Mouse (Mus musculus) intestine, embryonic 15.5 days (tissue): ENCODE data around the gene Ttc16. TPM values are rescaled to one million over a fixed set of nuclear protein-coding genes. Genes with fewer than 3 reads are reported as not detected.
A peak's percentile ranks its signal among the peaks of the same experiment; 100 is the strongest.

ENCODE experiments used
- ATAC-seq: fragments of 200-750 bp; cut with Nextera tagmentation; 2 replicates; pipeline ENCODE4 v1.8.0; 2017; ENCODE audit warnings: moderate TSS enrichment, moderate library complexity
- H3K27ac ChIP-seq: fragments of 300-500 bp; sonication (generic); 2 replicates; pipeline ENCODE4 v1.5.1; 2015; ENCODE audit warnings: mild to moderate bottlenecking, inconsistent platforms
- H3K27me3 ChIP-seq: fragments of 300-500 bp; sonication (generic); replicated peaks from 2 replicates; pipeline ENCODE4 v1.6.1; 2015; ENCODE audit warnings: inconsistent platforms
- H3K36me3 ChIP-seq: fragments of 300-500 bp; sonication (generic); 2 replicates; pipeline ENCODE4 v1.6.1; 2015; ENCODE audit warnings: inconsistent platforms
- H3K4me1 ChIP-seq: fragments of 300-500 bp; sonication (generic); replicated peaks from 2 replicates; pipeline ENCODE4 v1.6.1; 2015; ENCODE audit warnings: inconsistent platforms
- H3K4me2 ChIP-seq: fragments of 300-500 bp; sonication (generic); replicated peaks from 2 replicates; pipeline ENCODE4 v1.6.1; 2015; ENCODE audit warnings: mild to moderate bottlenecking, inconsistent platforms
- H3K4me3 ChIP-seq: fragments of 300-500 bp; sonication (generic); replicated peaks from 2 replicates; pipeline ENCODE4 v1.5.1; 2015; ENCODE audit warnings: inconsistent platforms
- H3K9ac ChIP-seq: fragments of 300-500 bp; sonication (generic); 2 replicates; pipeline ENCODE4 v1.6.1; 2015; ENCODE audit warnings: inconsistent platforms
- H3K9me3 ChIP-seq: fragments of 300-500 bp; sonication (generic); 2 replicates; pipeline ENCODE4 v1.6.1; 2016; ENCODE audit warnings: inconsistent platforms
- WGBS: fragments of 180-500 bp; shearing (Covaris S2); methylation state at CpG from one replicate; pipeline ENCODE4 v1.1.7; 2015; 5-methylcytosine and 5-hydroxymethylcytosine counted together
- polyA plus RNA-seq: library from polyadenylated mRNA; unstranded; fragments of >200 nt; fragmentation: Nextera tagmentation; extraction: Ambion mirVana; gene quantifications from 2 replicates; pipeline ENCODE4 v1.2.1, GENCODE M21; 2015

Gene Ttc16
- polyA plus RNA-seq, result 0.18 and 0.29 TPM in 2 replicates

- H3K36me3 ChIP-seq, result no peaks in the 10 kb centered on the region
- H3K4me2 ChIP-seq, result peak within 1 kb of the TSS; percentile 87
- H3K27me3 ChIP-seq, result no peaks in the 10 kb centered on the region
- under 1% methylated on average over 46 of the region's 46 CpGs for WGBS
- peak within 1 kb of the TSS; percentile 72 for H3K27ac ChIP-seq
- no peaks in the 10 kb centered on the region for H3K9me3 ChIP-seq
- peaks cover 24% of the 10 kb centered on the region for H3K4me1 ChIP-seq
- H3K4me3 ChIP-seq, result peak within 1 kb of the TSS; percentile 58
- peak; percentile 96 for ATAC-seq
- H3K9ac ChIP-seq, result peak within 1 kb of the TSS; percentile 36
These were observed at the start of gene Ttc16, which contains the start of gene Ptrh1 for GRCm38 (mm10) chr2:32775359-32776074. Gene Ttc16, minus strand, starts transcription at chr2:32775633. Gene Ptrh1, plus strand, starts transcription at chr2:32775786.

GRCm38 (mm10) chr2:32824778-32825177, 49.3 kb upstream of the Ttc16 start:
- 86% methylated on average over 1 of the region's 1 CpGs for WGBS
- H3K36me3 ChIP-seq, result no peaks in the 10 kb centered on the region

GRCm38 (mm10) chr2:32824181-32824580, 48.7 kb upstream of the Ttc16 start:
- ATAC-seq, result no peak
- H3K36me3 ChIP-seq, result no peaks in the 10 kb centered on the region
- no peaks in the 10 kb centered on the region for H3K27me3 ChIP-seq
- H3K4me3 ChIP-seq, result no peak overlapping the region
- H3K4me2 ChIP-seq, result no peak overlapping the region
- H3K9me3 ChIP-seq, result no peaks in the 10 kb centered on the region
- peaks cover 15% of the 10 kb centered on the region for H3K4me1 ChIP-seq
- 0 out of 2 replicates have a peak overlapping the region, but pooled peaks have one; percentile 36 for H3K27ac ChIP-seq
- 42% methylated on average over 8 of the region's 8 CpGs for WGBS
- no peak overlapping the region for H3K9ac ChIP-seq

More at GRCm38 (mm10) chr2:32824778-32825177, 49.3 kb upstream of the Ttc16 start:
- Histone ChIP-seq H3K9ac (no peak overlapping the region), H3K4me3 (no peak overlapping the region), H3K27ac (0 out of 2 replicates have a peak overlapping the region, but pooled peaks have one; percentile 36), H3K9me3 (no peaks in the 10 kb centered on the region), H3K27me3 (no peaks in the 10 kb centered on the region), H3K4me1 (peaks cover 15% of the 10 kb centered on the region), H3K4me2 (no peak overlapping the region)
- ATAC-seq, result no peak

- no peaks in the 10 kb centered on the region for H3K36me3 ChIP-seq
- H3K4me1 ChIP-seq, result peaks cover 15% of the 10 kb centered on the region
- H3K27me3 ChIP-seq, result no peaks in the 10 kb centered on the region
- H3K4me3 ChIP-seq, result no peak overlapping the region
- H3K9ac ChIP-seq, result no peak overlapping the region
- no peak for ATAC-seq
- no peak overlapping the region for H3K4me2 ChIP-seq
- H3K9me3 ChIP-seq, result no peaks in the 10 kb centered on the region
- H3K27ac ChIP-seq, result no peak overlapping the region
- 63% methylated on average over 8 of the region's 8 CpGs for WGBS
These were observed 48.2 kb upstream of the Ttc16 start for GRCm38 (mm10) chr2:32823579-32824154.

- Histone ChIP-seq H3K9me3 (no peaks in the 10 kb centered on the region), H3K9ac (no peak overlapping the region), H3K27me3 (no peaks in the 10 kb centered on the region), H3K4me2 (no peak overlapping the region), H3K27ac (no peak overlapping the region), H3K4me3 (no peak overlapping the region), H3K36me3 (no peaks in the 10 kb centered on the region), H3K4me1 (peaks cover 15% of the 10 kb centered on the region)
- ATAC-seq, result no peak
- 39% methylated on average over 11 of the region's 11 CpGs for WGBS
These were observed 47.7 kb upstream of the Ttc16 start for GRCm38 (mm10) chr2:32823153-32823552.

- H3K36me3 ChIP-seq, result no peaks in the 10 kb centered on the region
- no peak overlapping the region for H3K27ac ChIP-seq
- H3K4me1 ChIP-seq, result peaks cover 15% of the 10 kb centered on the region
- no peak for ATAC-seq
- whole genome bisulfite sequencing, result 83% methylated on average over 6 of the region's 6 CpGs
- H3K4me3 ChIP-seq, result no peak overlapping the region
- H3K9ac ChIP-seq, result no peak overlapping the region
- no peaks in the 10 kb centered on the region for H3K9me3 ChIP-seq
- H3K27me3 ChIP-seq, result no peaks in the 10 kb centered on the region
- no peak overlapping the region for H3K4me2 ChIP-seq
These were observed 47.2 kb upstream of the Ttc16 start for GRCm38 (mm10) chr2:32822643-32823042.

GRCm38 (mm10) chr2:32821041-32821802, 45.8 kb upstream of the Ttc16 start:
- no peak overlapping the region for H3K27ac ChIP-seq
- no peaks in the 10 kb centered on the region for H3K36me3 ChIP-seq
- no peaks in the 10 kb centered on the region for H3K9me3 ChIP-seq
- H3K9ac ChIP-seq, result no peak overlapping the region
- H3K27me3 ChIP-seq, result no peaks in the 10 kb centered on the region
- peaks cover 15% of the 10 kb centered on the region for H3K4me1 ChIP-seq
- no peak for ATAC-seq
- 67% methylated on average over 11 of the region's 11 CpGs for WGBS
- H3K4me2 ChIP-seq, result no peak overlapping the region
- no peak overlapping the region for H3K4me3 ChIP-seq

GRCm38 (mm10) chr2:32818208-32818607, 42.8 kb upstream of the Ttc16 start:
- H3K27me3 ChIP-seq, result no peaks in the 10 kb centered on the region
- ATAC-seq, result no peak
- H3K4me2 ChIP-seq, result no peak overlapping the region

GRCm38 (mm10) chr2:32817589-32817988, 42.2 kb upstream of the Ttc16 start:
- H3K4me3 ChIP-seq, result no peak overlapping the region
- no peak for ATAC-seq

More at GRCm38 (mm10) chr2:32818208-32818607, 42.8 kb upstream of the Ttc16 start:
- H3K4me3 ChIP-seq, result no peak overlapping the region
- no peaks in the 10 kb centered on the region for H3K36me3 ChIP-seq
- WGBS, result 91% methylated on average over 5 of the region's 5 CpGs
- no peak overlapping the region for H3K9ac ChIP-seq
- H3K4me1 ChIP-seq, result peaks cover 3% of the 10 kb centered on the region; the same call in 1 of the 2 replicates
- no peaks in the 10 kb centered on the region for H3K9me3 ChIP-seq
- H3K27ac ChIP-seq, result no peak overlapping the region

GRCm38 (mm10) chr2:32816946-32817581, 41.6 kb upstream of the Ttc16 start:
- Histone ChIP-seq H3K27ac (no peak overlapping the region), H3K4me2 (no peak overlapping the region), H3K4me1 (no peaks in the 10 kb centered on the region), H3K9me3 (no peaks in the 10 kb centered on the region), H3K36me3 (no peaks in the 10 kb centered on the region), H3K27me3 (no peaks in the 10 kb centered on the region), H3K4me3 (no peak overlapping the region), H3K9ac (no peak overlapping the region)
- WGBS, result 31% methylated on average over 17 of the region's 17 CpGs
- no peak for ATAC-seq

More at GRCm38 (mm10) chr2:32817589-32817988, 42.2 kb upstream of the Ttc16 start:
- WGBS, result 71% methylated on average over 7 of the region's 7 CpGs
- no peak overlapping the region for H3K9ac ChIP-seq
- H3K27me3 ChIP-seq, result no peaks in the 10 kb centered on the region
- no peaks in the 10 kb centered on the region for H3K36me3 ChIP-seq
- no peak overlapping the region for H3K27ac ChIP-seq
- H3K4me2 ChIP-seq, result no peak overlapping the region
- H3K9me3 ChIP-seq, result no peaks in the 10 kb centered on the region
- no peaks in the 10 kb centered on the region for H3K4me1 ChIP-seq

GRCm38 (mm10) chr2:32816497-32816896, 41.1 kb upstream of the Ttc16 start:
- H3K9ac ChIP-seq, result no peak overlapping the region
- no peaks in the 10 kb centered on the region for H3K4me1 ChIP-seq
- no peak overlapping the region for H3K4me3 ChIP-seq
- no peaks in the 10 kb centered on the region for H3K9me3 ChIP-seq
- WGBS, result 96% methylated on average over 2 of the region's 2 CpGs
- H3K4me2 ChIP-seq, result no peak overlapping the region
- no peak overlapping the region for H3K27ac ChIP-seq
- no peak for ATAC-seq
- no peaks in the 10 kb centered on the region for H3K27me3 ChIP-seq
- no peaks in the 10 kb centered on the region for H3K36me3 ChIP-seq

- Histone ChIP-seq H3K9me3 (no peaks in the 10 kb centered on the region), H3K4me3 (no peak overlapping the region), H3K27ac (no peak overlapping the region), H3K36me3 (no peaks in the 10 kb centered on the region), H3K4me2 (no peak overlapping the region), H3K4me1 (no peaks in the 10 kb centered on the region), H3K27me3 (no peaks in the 10 kb centered on the region), H3K9ac (no peak overlapping the region)
- ATAC-seq, result no peak
- 75% methylated on average over 8 of the region's 8 CpGs for WGBS
These were observed 36.5 kb upstream of the Ttc16 start for GRCm38 (mm10) chr2:32811959-32812358.
